Mouse (Mus musculus) embryonic stem cell, embryonic (primary cell): ENCODE measurements at regions not wholly inside any gene's neighbourhood (a gene's known extent, or its start where the extent isn't known, plus 50 kb on each side); places are given as distances from the start of the nearest gene placed in this dataset.

Source experiments
- CTCF ChIA-PET, 4 experiments: fragments of 300-600 bp in 2 of 4; fragments of 350-600 bp in 2 of 4; sonication (Branson Sonifier 250); formaldehyde crosslinking; loops; one replicate each; lab custom pipeline; 2022; ENCODE audit warnings: inconsistent platforms in 2 of 4; lab: Charles Lee
- POLR2A ChIA-PET, 4 experiments: fragments of 300-600 bp in 2 of 4; fragments of 350-600 bp in 2 of 4; sonication (Branson Sonifier 250); formaldehyde crosslinking; loops; one replicate each; lab custom pipeline; 2022; ENCODE audit warnings: antibody characterized with exemption in 4 of 4, inconsistent platforms in 1 of 4; lab: Charles Lee

DNA sequence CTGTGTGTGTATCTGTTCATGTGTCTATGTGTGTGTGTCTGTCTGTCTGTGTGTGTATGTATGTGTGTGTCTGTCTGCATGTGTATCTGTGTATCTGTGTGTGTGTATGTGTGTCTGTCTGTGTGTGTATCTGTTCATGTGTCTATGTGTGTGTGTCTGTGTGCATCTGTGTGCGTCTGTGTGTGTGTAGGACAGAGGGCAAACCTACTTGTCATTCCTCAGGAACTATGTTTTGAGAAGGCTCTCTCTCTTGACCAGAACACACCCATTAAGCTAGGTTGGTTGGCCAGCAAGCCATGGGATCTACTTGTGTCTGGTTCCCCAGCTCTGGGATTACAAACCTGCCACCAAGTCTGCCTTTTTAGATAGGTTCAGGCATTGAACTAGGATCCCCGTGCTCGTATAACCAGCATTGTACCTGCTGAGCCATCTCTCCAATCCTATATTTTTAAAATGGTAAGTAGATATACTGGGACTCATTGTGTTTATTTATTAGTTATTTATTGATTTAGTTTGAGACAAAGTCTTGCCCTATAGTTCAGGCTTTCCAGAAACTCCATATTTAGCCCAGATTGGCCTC, 58.9 kb upstream of the Cpsf6 start:
- ChIA-PET CTCF (interaction anchor here in 1 of 4 experiments (0.6 kb wide), 1 partner anchor 349 kb away, joined by 4 read pairs; no protein-coding TSS in a partner anchor), POLR2A (no interaction called here)

DNA sequence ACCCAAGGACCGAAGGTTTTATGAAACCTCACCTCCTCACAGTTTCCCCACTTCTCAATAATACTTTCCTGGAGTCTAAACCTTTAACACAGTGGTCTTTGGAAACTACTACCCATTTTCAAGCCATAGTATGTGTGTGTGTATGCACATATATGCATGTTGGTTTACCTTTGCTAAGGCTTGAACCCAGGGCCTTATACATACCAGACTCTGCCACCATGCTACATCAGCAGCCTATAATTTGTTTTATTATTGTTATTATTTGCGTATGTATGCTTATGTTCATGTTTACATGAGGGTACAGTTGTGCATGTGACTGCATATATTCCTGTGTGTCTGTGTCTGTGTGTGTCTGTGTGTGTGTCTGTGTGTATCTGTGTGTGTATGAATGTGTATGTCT, 58.2 kb upstream of the Cpsf6 start:
- ChIA-PET CTCF (no interaction called here), POLR2A (no interaction called here)

DNA sequence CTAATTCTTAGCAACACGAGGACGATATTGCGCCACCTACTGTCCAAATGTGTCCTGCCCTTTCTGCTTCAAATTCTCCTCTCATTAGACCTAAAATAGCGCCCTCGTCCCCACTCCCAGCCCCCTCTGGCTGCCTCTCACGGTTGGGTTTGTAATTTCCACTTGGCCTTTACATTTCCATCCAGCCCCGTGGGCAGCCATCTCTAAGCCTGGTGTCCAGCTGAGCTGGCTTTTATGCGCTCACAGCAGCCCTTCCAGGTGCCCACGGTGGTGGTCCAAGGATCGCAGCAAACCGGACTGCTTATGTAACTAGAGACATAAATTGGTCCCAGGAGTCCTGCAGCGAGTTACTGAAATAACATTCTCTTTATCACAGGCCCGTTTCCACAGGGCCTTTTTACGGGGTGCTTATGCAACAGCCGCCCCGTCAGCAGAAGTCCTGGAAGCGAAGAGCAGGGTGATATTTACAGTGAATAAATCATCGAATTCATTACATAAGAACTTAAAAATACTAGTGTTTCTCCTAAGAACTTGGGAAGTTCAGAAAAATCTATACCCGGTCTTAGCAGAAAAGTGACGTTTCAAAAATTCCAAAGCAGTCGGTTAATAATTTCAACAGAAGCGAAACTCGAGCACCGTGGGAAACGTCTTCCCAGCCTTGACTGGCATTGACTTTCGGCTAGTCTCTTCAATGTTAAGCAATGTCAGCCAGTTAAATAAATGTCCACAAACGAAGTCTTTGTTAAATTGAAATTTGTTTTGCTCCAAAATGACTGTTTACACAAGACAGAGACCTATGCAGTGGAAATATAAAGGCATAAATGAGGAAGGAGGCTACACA, 57.3 kb upstream of the Cpsf6 start:
- POLR2A ChIA-PET, result interaction anchor here in 1 of 4 experiments (3.0 kb wide), 1 partner anchor 26 kb away, joined by 11 read pairs; no protein-coding TSS in a partner anchor
- CTCF ChIA-PET, result no interaction called here

DNA sequence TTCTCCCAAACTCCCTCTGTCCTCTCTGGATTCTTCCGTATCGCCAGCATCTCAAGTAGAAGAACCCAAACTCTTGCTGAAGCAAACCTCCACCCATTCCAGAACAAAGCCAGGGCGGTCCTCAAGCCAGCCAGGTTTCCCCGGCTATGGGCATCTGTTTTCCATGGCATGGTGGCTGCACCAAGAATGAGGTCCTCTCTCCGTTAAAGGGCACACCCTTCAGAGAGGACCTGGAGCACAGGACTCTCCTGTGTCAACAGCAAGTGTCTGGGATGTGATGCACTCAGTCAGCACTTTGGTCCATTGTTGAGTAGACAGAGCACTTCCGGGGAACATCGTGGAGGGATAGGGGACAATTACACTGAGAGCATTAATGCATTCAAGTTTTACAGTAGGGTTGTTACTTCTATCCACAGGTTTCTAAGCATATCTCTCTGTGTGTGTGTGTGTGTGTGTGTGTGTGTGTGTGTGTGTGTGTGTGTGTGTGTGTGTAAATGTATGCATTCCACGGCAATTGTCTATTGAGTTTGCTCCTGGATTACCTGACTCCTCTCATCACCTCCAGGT, 56.6 kb upstream of the Cpsf6 start:
- CTCF ChIA-PET, result interaction anchor here in 2 of 4 experiments (1.0 to 1.9 kb wide), 4 partner anchors 34 to 219 kb away, joined by 3 to 9 read pairs (median 7); partner anchors contain the start of gene Yeats4 (in 1 of the 2)

DNA sequence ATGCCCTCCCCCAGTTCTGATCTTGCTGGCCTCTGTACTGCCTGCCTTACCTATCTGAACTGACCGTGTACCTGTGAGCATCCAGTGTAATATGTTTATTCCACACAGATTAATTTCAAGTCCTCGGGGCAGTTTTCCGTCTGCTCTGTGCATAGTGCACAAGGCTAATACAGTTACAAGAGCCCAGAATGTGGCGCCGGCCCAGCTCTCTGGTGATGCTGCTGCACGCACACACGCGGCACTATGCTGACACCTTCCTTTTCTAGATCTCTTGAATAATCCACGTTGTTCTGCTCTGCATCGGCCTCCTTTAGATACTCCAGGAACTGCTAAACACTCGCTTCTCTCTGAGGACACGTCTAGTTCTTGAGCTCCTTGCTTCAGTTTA, 55.9 kb upstream of the Cpsf6 start:
- CTCF ChIA-PET, result interaction anchor here (0.6 to 1.9 kb wide), 29 partner anchors 8 to 423 kb away, joined by 3 to 27 read pairs (median 3); partner anchors contain the start of gene Yeats4 (in 2 of the 4)
- POLR2A ChIA-PET, result interaction anchor here (0.5 to 3.0 kb wide), 7 partner anchors 24 to 268 kb away, joined by 3 to 11 read pairs (median 4); partner anchors contain the start of gene Yeats4 (in 1 of the 4)

More for the DNA sequence above, 56.6 kb upstream of the Cpsf6 start:
- POLR2A ChIA-PET, result interaction anchor here (0.6 to 3.0 kb wide), 4 partner anchors 25 to 212 kb away, joined by 3 to 11 read pairs (median 5); partner anchors contain the start of gene Yeats4 (in 1 of the 4)

DNA sequence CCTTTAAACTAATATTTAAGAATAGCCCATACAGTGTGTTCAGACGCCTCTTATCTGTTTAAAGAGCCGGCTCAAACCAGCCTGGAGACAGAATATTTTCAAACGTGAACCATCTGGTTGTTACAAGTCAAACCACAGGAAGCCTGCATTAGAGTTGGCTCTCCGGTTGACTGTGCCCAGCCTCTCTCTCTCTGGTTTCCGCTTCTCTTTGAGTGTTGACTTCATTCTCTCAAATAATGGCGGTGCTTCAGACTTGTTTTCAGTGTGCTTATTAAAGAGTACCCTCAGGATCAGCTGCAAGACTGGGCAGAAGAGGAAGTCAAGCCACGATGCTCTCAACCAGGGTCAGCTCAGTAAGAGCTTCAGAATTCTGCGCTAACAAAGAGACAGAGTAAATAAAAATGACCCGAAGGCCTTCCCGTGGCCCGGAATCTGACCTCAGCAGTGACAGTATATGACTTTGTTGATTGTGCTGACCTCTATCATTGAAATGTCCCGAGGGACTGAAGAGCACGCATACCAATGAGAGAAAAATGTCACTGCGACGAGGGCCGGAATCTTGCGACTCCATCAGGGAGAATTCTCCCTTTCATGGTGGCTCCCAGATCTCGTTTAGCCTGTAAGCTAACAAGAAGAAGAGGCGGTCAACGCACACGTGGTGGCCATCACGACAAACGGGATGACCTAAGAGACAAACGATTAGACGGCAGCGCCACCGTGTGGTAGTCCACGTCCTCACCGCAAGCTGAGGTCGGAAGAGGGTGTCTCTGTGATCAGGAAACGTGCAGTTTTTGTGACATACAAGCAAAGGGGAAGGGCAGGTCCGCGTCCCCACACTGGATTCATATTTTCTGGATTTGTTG, 55.3 kb upstream of the Cpsf6 start:
- ChIA-PET CTCF (interaction anchor here (0.6 to 1.9 kb wide), 35 partner anchors 9 to 423 kb away, joined by 3 to 27 read pairs (median 3); partner anchors contain the start of genes Yeats4 (in 2 of the 4) and Cpm (in 1 of the 4)), POLR2A (interaction anchor here in 3 of 4 experiments (0.5 to 3.0 kb wide), 9 partner anchors 21 to 269 kb away, joined by 3 to 11 read pairs (median 4); partner anchors contain the start of gene Yeats4 (in 1 of the 3))

DNA sequence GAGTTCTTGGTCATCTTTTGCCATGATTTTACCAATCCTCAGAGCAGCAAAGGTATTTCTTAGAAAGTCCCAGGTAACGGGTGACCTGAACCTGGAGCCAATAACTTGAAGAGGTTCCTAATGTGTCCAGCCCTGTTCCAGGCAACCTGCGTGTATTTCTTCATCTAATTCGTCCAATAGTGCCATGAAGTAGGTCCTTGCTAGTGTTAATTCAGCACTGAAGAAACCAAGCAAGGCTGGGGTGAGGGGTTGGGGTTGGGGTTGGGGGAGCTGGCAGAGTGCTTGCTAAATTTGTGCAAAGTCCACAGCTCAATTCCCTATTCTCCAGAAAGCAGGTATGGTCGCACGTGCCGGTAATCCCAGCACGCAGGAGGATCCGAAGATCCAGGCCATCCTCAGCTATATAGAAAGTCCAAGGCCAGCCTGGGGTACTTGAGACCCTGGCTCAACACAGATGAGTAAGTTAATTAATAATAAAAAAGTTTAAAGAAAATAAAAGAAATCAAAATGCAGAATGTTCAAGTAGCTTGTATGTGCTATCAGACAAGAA, 54.6 kb upstream of the Cpsf6 start:
- CTCF ChIA-PET, result interaction anchor here (0.5 to 1.9 kb wide), 16 partner anchors 13 to 253 kb away, joined by 3 to 27 read pairs (median 4); partner anchors contain the start of genes Cpm (in 1 of the 4) and Yeats4 (in 1 of the 4)
- POLR2A ChIA-PET, result interaction anchor here in 3 of 4 experiments (0.7 to 3.0 kb wide), 8 partner anchors 20 to 210 kb away, joined by 3 to 11 read pairs (median 3); partner anchors contain the start of gene Yeats4 (in 2 of the 3)

DNA sequence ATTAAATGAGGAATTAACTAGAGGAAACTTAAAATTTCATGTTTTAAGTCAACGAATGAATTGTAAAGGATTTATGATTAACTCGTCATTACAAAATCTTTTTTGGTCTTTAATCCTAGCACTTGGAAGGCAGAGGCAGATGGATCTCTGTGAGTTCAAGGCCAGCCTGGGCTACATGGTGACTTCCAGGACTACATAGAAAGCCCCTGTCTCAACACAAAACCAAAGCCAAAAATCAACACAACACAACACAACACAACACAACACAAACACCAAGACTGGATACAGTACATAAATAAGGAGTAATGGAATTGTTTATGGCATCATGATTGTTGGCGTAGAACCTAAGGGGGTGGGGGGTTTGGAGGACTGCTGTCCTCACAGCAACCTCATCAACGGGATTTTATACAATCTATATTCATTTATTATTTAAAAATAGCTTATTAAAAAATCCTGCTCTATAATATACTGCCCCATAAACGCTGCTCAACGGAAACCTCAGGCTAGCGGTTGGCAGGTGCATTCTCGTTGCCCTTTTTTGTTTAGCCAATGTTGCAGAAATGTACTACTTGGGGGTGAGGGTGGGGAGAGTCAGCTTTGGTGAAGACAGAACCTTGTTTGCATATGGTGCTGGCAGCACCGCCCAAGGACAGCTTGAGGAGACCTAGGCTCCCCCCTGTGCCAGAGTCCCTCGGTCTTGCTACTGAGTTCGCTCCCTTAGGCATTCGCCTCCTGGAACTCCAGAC, 53.9 kb upstream of the Cpsf6 start:
- ChIA-PET POLR2A (interaction anchor here in 2 of 4 experiments (0.5 to 3.1 kb wide), 9 partner anchors 19 to 210 kb away, joined by 3 to 13 read pairs (median 3); partner anchors contain the start of gene Yeats4 (in 2 of the 2)), CTCF (interaction anchor here in 2 of 4 experiments (0.5 to 1.8 kb wide), 3 partner anchors 65 to 236 kb away, joined by 3 to 9 read pairs (median 4); no protein-coding TSS in a partner anchor)

DNA sequence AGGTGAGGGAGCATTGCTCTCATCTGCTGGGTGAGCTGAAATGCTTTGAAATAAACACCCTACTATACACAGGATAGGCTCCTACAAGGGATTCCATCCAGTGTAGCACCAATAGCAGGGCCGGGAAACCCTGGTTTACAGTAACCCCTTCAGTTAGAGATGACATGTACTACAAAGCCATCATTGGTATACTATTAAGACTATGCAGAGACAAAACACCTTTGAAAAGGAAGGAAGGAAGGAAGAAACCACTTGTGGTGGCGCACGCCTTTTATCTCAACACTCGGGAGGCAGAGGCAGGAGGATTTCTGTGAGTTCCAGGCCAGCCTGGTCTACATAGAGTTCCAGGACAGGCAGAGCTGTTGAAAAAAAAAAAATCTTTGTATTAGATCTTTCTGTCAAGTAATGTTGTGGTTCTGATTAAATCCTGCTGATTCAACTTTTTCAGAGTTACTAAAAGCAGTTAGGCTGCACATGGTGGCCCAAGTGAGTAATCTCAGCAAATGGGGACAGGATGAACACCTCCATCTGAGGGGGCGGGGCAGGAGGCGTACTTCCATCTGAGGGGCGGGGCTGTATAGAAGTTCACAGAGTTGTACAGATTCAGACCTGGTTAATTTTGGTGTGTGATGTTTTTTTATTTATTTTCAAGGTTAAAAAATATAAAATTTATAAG, 53.2 kb upstream of the Cpsf6 start:
- POLR2A ChIA-PET, result interaction anchor here in 2 of 4 experiments (0.5 to 3.1 kb wide), 4 partner anchors 19 to 208 kb away, joined by 3 to 13 read pairs (median 4); partner anchors contain the start of gene Yeats4 (in 2 of the 2)

DNA sequence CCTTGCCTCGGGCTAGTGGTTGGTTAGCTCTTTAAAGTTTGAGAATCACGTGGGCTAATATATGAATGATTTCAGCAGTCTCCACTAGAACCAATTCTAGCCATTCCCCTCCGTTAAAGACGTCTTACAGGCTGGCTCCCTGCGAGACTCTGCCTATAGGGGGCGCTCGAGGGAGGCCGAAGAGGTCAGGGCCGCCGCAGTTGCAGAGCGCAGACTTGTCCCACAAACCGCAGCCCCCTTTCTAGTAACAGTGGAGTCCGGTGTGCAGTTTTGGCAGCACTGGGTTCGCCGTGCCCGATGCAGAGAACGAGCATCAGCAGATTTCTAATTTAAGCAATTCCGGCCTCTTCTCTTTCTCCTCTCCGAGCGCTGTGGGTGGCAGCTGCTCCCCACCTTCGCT, 52.6 kb upstream of the Cpsf6 start:
- CTCF ChIA-PET, result interaction anchor here in 2 of 4 experiments (1.1 to 1.8 kb wide), 4 partner anchors 9 to 215 kb away, joined by 4 to 5 read pairs (median 4); no protein-coding TSS in a partner anchor

More for the DNA sequence above, 53.2 kb upstream of the Cpsf6 start:
- CTCF ChIA-PET, result interaction anchor here in 2 of 4 experiments (1.1 to 1.8 kb wide), 4 partner anchors 8 to 216 kb away, joined by 4 to 5 read pairs (median 4); no protein-coding TSS in a partner anchor

DNA sequence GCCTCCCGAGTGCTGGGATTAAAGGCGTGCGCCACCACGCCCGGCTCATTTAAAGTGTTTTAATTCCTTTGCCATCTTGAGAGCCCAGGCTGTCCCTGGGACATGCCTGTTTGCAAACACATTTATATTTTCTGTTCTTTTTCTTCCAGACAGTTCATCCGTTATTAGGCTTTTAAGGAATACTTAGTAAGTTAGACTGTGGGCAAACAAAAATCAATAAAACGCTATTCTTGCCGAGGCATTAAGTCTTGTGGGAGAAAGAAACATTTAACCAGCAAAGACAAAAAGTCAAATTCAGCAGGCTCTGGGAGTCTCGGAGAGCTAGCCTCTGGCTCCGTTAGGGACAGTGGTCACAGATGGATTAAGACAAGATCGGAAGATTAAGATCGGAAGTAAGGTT, 52.0 kb upstream of the Cpsf6 start:
- ChIA-PET POLR2A (interaction anchor here in 1 of 4 experiments (3.1 kb wide), 1 partner anchor 20 kb away, joined by 13 read pairs; no protein-coding TSS in a partner anchor), CTCF (interaction anchor here in 2 of 4 experiments (1.3 to 1.8 kb wide), 3 partner anchors 9 to 63 kb away, joined by 3 to 4 read pairs (median 4); no protein-coding TSS in a partner anchor)

More for the DNA sequence above, 52.6 kb upstream of the Cpsf6 start:
- POLR2A ChIA-PET, result interaction anchor here in 1 of 4 experiments (0.8 to 3.1 kb wide), 2 partner anchors 21 to 208 kb away, joined by 4 to 13 read pairs; partner anchors contain the start of gene Yeats4

DNA sequence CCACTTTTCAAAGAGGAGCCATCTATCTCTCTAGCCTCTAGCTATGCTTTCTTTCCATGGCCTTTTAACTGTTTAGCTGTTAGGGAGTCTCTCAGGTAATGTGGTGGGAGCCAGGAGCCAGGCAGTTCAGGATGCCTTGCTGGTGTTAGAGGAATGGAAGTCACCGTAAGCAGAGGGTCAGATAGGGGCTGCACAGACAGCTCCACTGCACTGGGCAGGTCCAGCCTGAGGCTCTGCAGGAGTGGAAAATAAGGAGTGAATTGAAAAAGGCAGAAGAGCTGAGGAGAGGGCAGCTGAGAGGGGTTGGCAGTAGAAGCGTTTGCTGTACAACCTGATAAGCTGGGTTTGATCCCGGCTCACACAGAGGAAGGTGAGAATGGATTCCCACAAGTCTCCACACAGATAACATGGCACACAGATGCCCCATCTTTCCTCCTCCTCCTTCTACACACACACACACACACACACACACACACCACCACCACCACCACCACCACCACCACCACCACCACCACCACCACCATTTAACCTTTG, 51.3 kb upstream of the Cpsf6 start:
- POLR2A ChIA-PET, result interaction anchor here in 3 of 4 experiments (0.5 to 3.1 kb wide), 6 partner anchors 10 to 1676 kb away, joined by 3 to 13 read pairs (median 4); no protein-coding TSS in a partner anchor
- CTCF ChIA-PET, result interaction anchor here in 3 of 4 experiments (0.6 to 1.5 kb wide), 5 partner anchors 9 to 203 kb away, joined by 3 to 7 read pairs (median 3); no protein-coding TSS in a partner anchor

DNA sequence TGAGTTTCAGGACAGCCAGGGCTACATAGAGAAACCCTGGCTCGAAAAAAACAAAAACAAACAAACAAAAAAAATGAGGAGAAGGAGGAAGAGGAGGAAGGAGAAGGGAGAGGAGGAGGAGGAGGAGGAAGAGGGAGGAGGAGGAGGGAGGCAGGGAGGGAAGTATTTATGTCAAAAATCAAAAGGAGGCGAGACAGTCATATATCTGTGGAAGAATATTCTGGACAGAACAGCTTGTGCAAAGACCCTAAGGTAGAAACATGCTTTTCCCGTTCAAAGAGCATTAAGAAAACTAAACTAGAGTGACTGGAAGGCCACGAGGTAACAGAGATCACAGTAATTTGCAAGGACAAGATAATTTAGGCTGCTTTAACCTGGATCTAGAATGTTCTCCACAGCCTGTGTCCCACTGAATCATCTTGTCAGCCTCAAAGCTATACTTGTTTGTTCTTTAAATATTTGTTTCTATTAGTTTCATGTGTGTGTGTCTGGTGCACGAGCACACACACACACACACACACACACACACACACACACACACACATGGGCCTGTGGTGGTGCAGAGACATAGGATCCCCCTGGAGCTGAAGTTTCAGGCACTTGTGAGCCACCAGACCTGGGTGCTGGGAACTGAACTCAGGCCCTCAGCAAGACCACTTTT, 50.5 kb upstream of the Cpsf6 start:
- CTCF ChIA-PET, result interaction anchor here in 2 of 4 experiments (0.7 to 1.5 kb wide), 4 partner anchors 8 to 203 kb away, joined by 3 to 7 read pairs (median 3); no protein-coding TSS in a partner anchor
- POLR2A ChIA-PET, result interaction anchor here in 3 of 4 experiments (0.5 to 0.7 kb wide), 4 partner anchors 15 to 1676 kb away, joined by 3 to 5 read pairs (median 4); no protein-coding TSS in a partner anchor
